In the genomic region with DNA sequence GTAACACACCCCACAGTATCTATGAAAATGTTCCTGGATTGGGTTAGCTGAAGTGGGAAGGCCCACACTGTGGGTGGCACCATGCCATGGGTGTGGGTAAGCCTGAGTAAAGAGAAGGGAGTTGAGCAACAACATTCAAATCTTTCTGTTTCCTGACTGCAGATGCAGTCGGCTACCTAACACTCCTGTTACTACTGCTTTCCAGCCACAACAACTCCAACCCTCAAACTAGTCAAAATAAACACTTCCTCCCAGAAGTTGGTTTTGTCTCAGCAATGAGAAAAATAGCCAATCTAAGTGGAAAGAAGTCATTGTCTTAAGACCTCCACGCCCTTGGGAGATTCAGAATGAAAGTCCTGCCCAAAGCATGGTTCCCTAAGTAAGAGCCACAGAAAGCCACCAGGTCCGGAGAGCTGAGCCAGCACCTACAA, we compare ENCODE assay signal across 10 mouse cellular contexts. TPM values are rescaled to one million over a fixed set of nuclear protein-coding genes. Genes with fewer than 3 reads are reported as not detected.
DNase-seq lines count a peak whose midpoint lies in the region; TF ChIP-seq lines count a peak whose summit lies in the region.
"Had no signal": no experiment of that assay in that cellular context is flagged by ENCODE, and none has a peak within 500 bp of the region (broad histone marks: within the 10 kb centered on the region; RNA-seq: fewer than 3 reads in every experiment).

No protein-coding gene starts in this region.

- H3K4me3 ChIP-seq in bone marrow macrophage, adult 2 months (ENCODE audit: insufficient read depth, low read length): no peak overlapping the region; the same call in 1 of the 2 replicates
- peak overlapping the region; percentile 59 for H3K4me3 ChIP-seq in megakaryocyte, embryonic 14.5 days (replicated peaks)
- H3K4me3 ChIP-seq: embryonic facial prominence, embryonic 12.5 days; limb, embryonic 12.5 days had no signal

- no peaks in the 10 kb centered on the region for H3K9me3 ChIP-seq in megakaryocyte, embryonic 14.5 days
- H3K9me3 ChIP-seq: embryonic facial prominence, embryonic 12.5 days; limb, embryonic 12.5 days had no signal

- H3K36me3 ChIP-seq in megakaryocyte, embryonic 14.5 days (replicated peaks; ENCODE audit: low read length): peaks cover 77% of the 10 kb centered on the region

- DNase-seq in gastrocnemius, postnatal 10 days: peak; percentile 25
- DNase-seq in gastrocnemius, postnatal 4 days (ENCODE audit: low spot score in 2 of 2): no peak
- peak; percentile 65 for DNase-seq in layer of hippocampus, adult 9-10 months (ENCODE audit: low spot score)
- DNase-seq in cerebellum, adult 11-12 months: no peak
- DNase-seq in cerebellum, postnatal 4 days (ENCODE audit: low spot score in 2 of 2): no peak
- no peak for DNase-seq in embryo, embryonic 10.5 days (ENCODE audit: low spot score)

- H3K27ac ChIP-seq in bone marrow macrophage, adult 2 months (ENCODE audit: insufficient read depth, low read depth, low read length): peak overlapping the region; percentile 28
- H3K27ac ChIP-seq: embryonic facial prominence, embryonic 12.5 days; limb, embryonic 12.5 days had no signal

- TF ChIP-seq POLR2A in bone marrow macrophage, adult 2 months (IDR thresholded peaks at IDR 0.05; ENCODE audit: borderline replicate concordance, low read depth, low read length): no peak

- H3K4me1 ChIP-seq in bone marrow macrophage, adult 2 months (ENCODE audit: control insufficient read depth, insufficient read depth, low read length): peaks cover 29% of the 10 kb centered on the region
- H3K4me1 ChIP-seq in megakaryocyte, embryonic 14.5 days: peaks cover 69% of the 10 kb centered on the region

- no peaks in the 10 kb centered on the region for H3K27me3 ChIP-seq in megakaryocyte, embryonic 14.5 days (replicated peaks)
- H3K27me3 ChIP-seq: embryonic facial prominence, embryonic 12.5 days; limb, embryonic 12.5 days had no signal

- TF ChIP-seq CTCF in bone marrow macrophage, adult 2 months (IDR thresholded peaks at IDR 0.05; ENCODE audit: low read depth, low read length): no peak

RNA-seq across cellular contexts. Expression of gene Pfkfb3, which starts 57.3 kb away (rescaled TPM):
- 10 to 100 TPM; 19.3 to 21.5 TPM for total RNA-seq in gastrocnemius, postnatal 10 days (2021)
- 10 to 100 TPM in 1 of 2 experiments, 1 to 10 TPM in 1; 9.2 to 17.3 TPM for total RNA-seq in gastrocnemius, postnatal 4 days (2021)
- polyA plus RNA-seq in bone marrow macrophage, adult 2 months (2012; ENCODE audit: insufficient read depth, insufficient read length, missing spikeins): 39.6 and 41.8 TPM in 2 replicates
- polyA plus RNA-seq in megakaryocyte, embryonic 14.5 days (2012; ENCODE audit: insufficient read depth, low replicate concordance): 5.8 and 10.6 TPM in 2 replicates

Comparison
In these comparisons a context has a peak if more than half of its experiments do, and no peak if none do; other contexts are left out.
1. DNase-seq: peak in gastrocnemius, postnatal 10 days (single experiment) and layer of hippocampus, adult 9-10 months (single experiment); none in gastrocnemius, postnatal 4 days (0 of 2), cerebellum, adult 11-12 months (single experiment), cerebellum, postnatal 4 days (0 of 2) and embryo, embryonic 10.5 days (single experiment).